Mouse (Mus musculus): ENCODE measurements around the gene Itch.
"Not testable (repeated sequence)": the region's sequence is repeated elsewhere in the genome, so short reads cannot be mapped to it uniquely, and the experiment has no call there.

Gene Itch

GRCm38 (mm10) chr2:155133011-155133976 is at the start of gene Itch:
Gene Itch, plus strand, starts transcription at chr2:155133509.
- in situ Hi-C loops (cut with MboI, MseI), result no loop called here

GRCm38 (mm10) chr2:155084546-155084945 is 48.8 kb upstream of the Itch start:
- in situ Hi-C loops (cut with MboI, MseI), result loop anchor here (25.0 kb wide), 1 partner anchor 103 kb away; no protein-coding TSS in a partner anchor

- in situ Hi-C loops (cut with MboI, MseI), result loop anchor here (5.0 to 25.0 kb wide), 2 partner anchors 79 to 101 kb away; no protein-coding TSS in a partner anchor
These were observed 47.0 kb upstream of the Itch start for GRCm38 (mm10) chr2:155086328-155086727.

- in situ Hi-C loops (cut with MboI, MseI), result loop anchor here (5.0 to 25.0 kb wide), 2 partner anchors 81 to 99 kb away; no protein-coding TSS in a partner anchor
These were observed 45.0 kb upstream of the Itch start for GRCm38 (mm10) chr2:155088264-155088663.

- in situ Hi-C loops (cut with MboI, MseI), result loop anchor here (25.0 kb wide), 1 partner anchor 96 kb away; no protein-coding TSS in a partner anchor
These were observed 42.2 kb upstream of the Itch start for GRCm38 (mm10) chr2:155090909-155091742.

GRCm38 (mm10) chr2:155091743-155092075 is 41.6 kb upstream of the Itch start:
- in situ Hi-C loops (cut with MboI, MseI), result loop anchor here (25.0 kb wide), 1 partner anchor 96 kb away; no protein-coding TSS in a partner anchor

GRCm38 (mm10) chr2:155093418-155093817 is 39.9 kb upstream of the Itch start:
- in situ Hi-C loops (cut with MboI, MseI), result loop anchor here (25.0 kb wide), 1 partner anchor 94 kb away; no protein-coding TSS in a partner anchor

GRCm38 (mm10) chr2:155098720-155099380 is 34.5 kb upstream of the Itch start:
- in situ Hi-C loops (cut with MboI, MseI), result loop anchor here (25.0 kb wide), 1 partner anchor 88 kb away; no protein-coding TSS in a partner anchor

GRCm38 (mm10) chr2:155099421-155099820 is 33.9 kb upstream of the Itch start:
- in situ Hi-C loops (cut with MboI, MseI), result loop anchor here (25.0 kb wide), 1 partner anchor 88 kb away; no protein-coding TSS in a partner anchor

GRCm38 (mm10) chr2:155099994-155100795 is 33.1 kb upstream of the Itch start:
- in situ Hi-C loops (cut with MboI, MseI), result loop anchor here (25.0 kb wide), 1 partner anchor 87 kb away; no protein-coding TSS in a partner anchor

- in situ Hi-C loops (cut with MboI, MseI), result no loop called here
These were observed 32.5 kb upstream of the Itch start for GRCm38 (mm10) chr2:155100796-155101259.

- in situ Hi-C loops (cut with MboI, MseI), result no loop called here
These were observed 31.5 kb upstream of the Itch start for GRCm38 (mm10) chr2:155101761-155102181.

GRCm38 (mm10) chr2:155103607-155104006 is 29.7 kb upstream of the Itch start:
- in situ Hi-C loops (cut with MboI, MseI), result no loop called here

GRCm38 (mm10) chr2:155107276-155107675 is 26.0 kb upstream of the Itch start:
- in situ Hi-C loops (cut with MboI, MseI), result not testable (repeated sequence)

GRCm38 (mm10) chr2:155115216-155115830 is 18.0 kb upstream of the Itch start:
- in situ Hi-C loops (cut with MboI, MseI), result no loop called here

GRCm38 (mm10) chr2:155133977-155134860 is 910 bp downstream of the Itch start:
- in situ Hi-C loops (cut with MboI, MseI), result no loop called here

- in situ Hi-C loops (cut with MboI, MseI), result no loop called here
These were observed 1.8 kb downstream of the Itch start for GRCm38 (mm10) chr2:155135092-155135491.

- in situ Hi-C loops (cut with MboI, MseI), result no loop called here
These were observed 2.2 kb downstream of the Itch start for GRCm38 (mm10) chr2:155135534-155135933.

- in situ Hi-C loops (cut with MboI, MseI), result no loop called here
These were observed 7.7 kb downstream of the Itch start for GRCm38 (mm10) chr2:155140986-155141385.

Data from regulatory T cell (primary cell).